Mouse (Mus musculus) kidney, postnatal 0 days (tissue): ENCODE results near the gene Casc3. TPM values are rescaled to one million over a fixed set of nuclear protein-coding genes. Genes with fewer than 3 reads are reported as not detected.
A peak's percentile ranks its signal among the peaks of the same experiment; 100 is the strongest.

ENCODE experiments used
- ATAC-seq: fragments of 200-750 bp; cut with Nextera tagmentation; replicated peaks from 2 replicates; pipeline ENCODE4 v1.8.0; 2017; ENCODE audit warnings: low read depth, moderate number of reproducible peaks, moderate TSS enrichment, moderate library complexity; ENCODE audit not compliant: low FRiP score
- DNase-seq: peaks from one replicate; pipeline ENCODE4 v3.0.0-alpha.2; 2016; ENCODE audit warnings: low spot score
- H3K27ac ChIP-seq: fragments of 300-500 bp; sonication (generic); 2 replicates; pipeline ENCODE4 v1.5.1; 2014; ENCODE audit warnings: mild to moderate bottlenecking
- H3K27me3 ChIP-seq: fragments of 300-500 bp; sonication (generic); 2 replicates; pipeline ENCODE4 v1.6.1; 2014; ENCODE audit warnings: low read length, mixed read lengths; ENCODE audit not compliant: insufficient read depth
- H3K36me3 ChIP-seq: fragments of 300-500 bp; sonication (generic); 2 replicates; pipeline ENCODE4 v1.6.1; 2014; ENCODE audit warnings: low read length, mixed read lengths; ENCODE audit not compliant: insufficient read depth
- H3K4me1 ChIP-seq: fragments of 300-500 bp; sonication (generic); replicated peaks from 2 replicates; pipeline ENCODE4 v1.6.1; 2014; ENCODE audit warnings: antibody characterized with exemption, low read length, mixed read lengths; ENCODE audit not compliant: insufficient read depth
- H3K4me2 ChIP-seq: fragments of 300-500 bp; sonication (generic); 2 replicates; pipeline ENCODE4 v1.6.1; 2014; ENCODE audit warnings: mild to moderate bottlenecking, low read length, moderate library complexity, mixed read lengths
- H3K4me3 ChIP-seq: fragments of 300-500 bp; sonication (generic); replicated peaks from 2 replicates; pipeline ENCODE4 v1.5.1; 2014; ENCODE audit warnings: low read depth, low read length
- H3K9ac ChIP-seq: fragments of 300-500 bp; sonication (generic); 2 replicates; pipeline ENCODE4 v1.6.1; 2014; ENCODE audit warnings: low read depth, low read length
- H3K9me3 ChIP-seq: fragments of 300-500 bp; sonication (generic); replicated peaks from 2 replicates; pipeline ENCODE4 v1.6.1; 2016; ENCODE audit warnings: low read length, inconsistent platforms, mixed read lengths
- CTCF ChIP-seq: IDR thresholded peaks from 2 replicates; pipeline ENCODE4 v1.5.1; 2016; ENCODE audit warnings: antibody characterized with exemption, low read depth, mild to moderate bottlenecking, moderate library complexity
- whole genome bisulfite sequencing: fragments of 180-500 bp; shearing (Covaris S2); extraction: QIAGEN DNeasy Blood & Tissue Kit; methylation state at CpG from one replicate; pipeline ENCODE4 v1.1.7; 2014; 5-methylcytosine and 5-hydroxymethylcytosine counted together
- polyA plus RNA-seq: library from polyadenylated mRNA; unstranded; fragments of >200 nt; fragmentation: Nextera tagmentation; extraction: Ambion mirVana; gene quantifications from 2 replicates; pipeline ENCODE4 v1.2.1, GENCODE M21; 2015

The Casc3 gene
- polyA plus RNA-seq, 1 experiment from 2014 or later: 25.7 TPM

- no peak for ATAC-seq
- H3K9ac ChIP-seq: no peak overlapping the region
- H3K9me3 ChIP-seq: no peaks in the 10 kb centered on the region
- no peak for TF ChIP-seq CTCF
- no peak for DNase-seq
- WGBS: 81% methylated on average over 1 of the region's 1 CpGs
- peaks cover 20% of the 10 kb centered on the region for H3K4me1 ChIP-seq
- no peak overlapping the region for H3K27ac ChIP-seq
- H3K27me3 ChIP-seq: no peaks in the 10 kb centered on the region
- no peak overlapping the region for H3K4me2 ChIP-seq
- H3K4me3 ChIP-seq: no peak overlapping the region
- H3K36me3 ChIP-seq: no peaks in the 10 kb centered on the region
Measured at GRCm38 (mm10) chr11:98791448-98791847, 13.3 kb upstream of the Casc3 start.

DNA sequence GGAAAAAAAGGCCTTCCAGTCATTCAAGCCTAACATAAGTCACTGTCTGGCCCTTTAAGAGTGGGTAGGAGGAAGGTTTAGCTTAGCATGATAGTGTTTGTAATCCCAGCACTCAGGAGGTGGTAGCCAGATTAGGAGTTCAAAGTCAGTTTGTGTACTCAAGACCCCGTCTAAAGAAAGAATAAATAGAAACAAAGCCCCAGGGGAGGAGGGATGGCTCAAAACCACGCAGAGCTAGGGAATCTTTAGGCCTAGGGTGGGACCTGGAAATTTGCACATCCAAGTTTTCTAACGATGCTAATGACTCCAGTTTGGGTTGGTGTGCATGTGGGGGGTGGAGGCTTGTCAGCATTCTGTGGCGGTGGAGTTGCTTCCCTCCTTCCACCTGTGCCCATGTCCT lies 12.6 kb upstream of the Casc3 start:
- H3K27me3 ChIP-seq: no peaks in the 10 kb centered on the region
- TF ChIP-seq CTCF: no peak
- H3K4me2 ChIP-seq: no peak overlapping the region
- WGBS: 17% methylated on average over 4 of the region's 4 CpGs
- H3K4me1 ChIP-seq: peaks cover 18% of the 10 kb centered on the region
- no peaks in the 10 kb centered on the region for H3K36me3 ChIP-seq
- no peaks in the 10 kb centered on the region for H3K9me3 ChIP-seq
- H3K27ac ChIP-seq: peak overlapping the region; percentile 42; the same call in 1 of the 2 replicates
- no peak for DNase-seq
- no peak for ATAC-seq
- no peak overlapping the region for H3K4me3 ChIP-seq
- H3K9ac ChIP-seq: no peak overlapping the region

DNA sequence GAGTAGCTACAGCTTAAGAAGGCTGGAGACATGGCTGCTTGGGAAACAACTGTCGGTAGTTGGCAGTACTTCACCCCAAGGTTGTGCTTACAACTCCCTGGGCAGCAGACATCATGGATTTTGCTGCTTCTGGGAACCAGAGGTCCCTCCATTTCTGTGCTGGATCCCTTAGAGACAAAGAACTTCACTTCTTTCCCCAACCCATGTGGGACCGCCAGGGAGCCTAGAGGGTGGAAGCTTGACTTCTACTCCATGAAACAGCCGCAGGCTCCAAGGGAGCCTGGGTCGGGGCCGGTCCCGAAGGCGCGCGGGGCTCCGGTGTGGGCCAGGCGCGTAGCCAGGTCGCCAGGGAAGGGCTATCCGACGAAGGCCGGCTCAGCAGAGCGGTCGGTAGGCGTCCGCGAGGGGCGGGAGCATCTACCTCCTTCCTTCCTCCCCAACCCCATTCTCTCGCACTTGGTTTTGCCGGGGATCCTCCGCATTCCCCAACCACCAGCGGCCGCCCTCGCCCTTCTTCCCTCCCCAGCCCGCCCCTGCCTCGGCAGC lies 10.2 kb upstream of the Casc3 start:
- peak; percentile 90 for DNase-seq
- Histone ChIP-seq H3K27me3 (no peaks in the 10 kb centered on the region), H3K4me1 (peaks cover 23% of the 10 kb centered on the region), H3K9ac (peak overlapping the region; percentile 99), H3K9me3 (no peaks in the 10 kb centered on the region), H3K4me3 (peak overlapping the region; percentile 100), H3K4me2 (peak overlapping the region; percentile 78), H3K27ac (peak overlapping the region; percentile 99), H3K36me3 (peaks cover 7% of the 10 kb centered on the region; the same call in 1 of the 2 replicates)
- peak; percentile 44 for ATAC-seq
- 4% methylated on average over 30 of the region's 30 CpGs for WGBS
- no peak; the same call in 1 of the 2 replicates for TF ChIP-seq CTCF

- under 1% methylated on average over 57 of the region's 89 CpGs for WGBS
- TF ChIP-seq CTCF: peak; percentile 25; the same call in 1 of the 2 replicates
- peak within 1 kb of the TSS; percentile 78 for H3K4me2 ChIP-seq
Measured at GRCm38 (mm10) chr11:98795015-98795713, 9.5 kb upstream of the Casc3 start, which contains the start of gene Msl1. Gene Msl1 (plus strand): TSS chr11:98795516.

GRCm38 (mm10) chr11:98795714-98796514 lies 8.8 kb upstream of the Casc3 start:
- DNase-seq (peak; percentile 62), ATAC-seq (peak; percentile 56)
- TF ChIP-seq CTCF: peak; percentile 26; the same call in 1 of the 2 replicates

More at GRCm38 (mm10) chr11:98795015-98795713, 9.5 kb upstream of the Casc3 start, which contains the start of gene Msl1:
- Histone ChIP-seq H3K27ac (peak within 1 kb of the TSS; percentile 99), H3K9ac (peak within 1 kb of the TSS; percentile 99), H3K36me3 (peaks cover 13% of the 10 kb centered on the region; the same call in 1 of the 2 replicates), H3K4me1 (peaks cover 23% of the 10 kb centered on the region), H3K4me3 (peak within 1 kb of the TSS; percentile 100), H3K27me3 (no peaks in the 10 kb centered on the region), H3K9me3 (no peaks in the 10 kb centered on the region)
- DNase-seq: peak; percentile 94
- ATAC-seq: peak; percentile 44

More at GRCm38 (mm10) chr11:98795714-98796514, 8.8 kb upstream of the Casc3 start:
- H3K4me3 ChIP-seq: peak overlapping the region; percentile 100
- 1% methylated on average over 57 of the region's 74 CpGs for WGBS
- peaks cover 23% of the 10 kb centered on the region for H3K4me1 ChIP-seq
- H3K27me3 ChIP-seq: no peaks in the 10 kb centered on the region
- H3K4me2 ChIP-seq: peak overlapping the region; percentile 78
- H3K9ac ChIP-seq: peak overlapping the region; percentile 99
- no peaks in the 10 kb centered on the region for H3K9me3 ChIP-seq
- H3K27ac ChIP-seq: peak overlapping the region; percentile 99
- H3K36me3 ChIP-seq: peaks cover 17% of the 10 kb centered on the region; the same call in 1 of the 2 replicates
